8 mouse cellular contexts compared by ENCODE assay signal in genomic region chr17:34604061-34604508, GRCm38 (mm10). TPM values are rescaled to one million over a fixed set of nuclear protein-coding genes. Genes with fewer than 3 reads are reported as not detected.
DNase-seq lines count a peak whose midpoint lies in the region; ATAC-seq and TF ChIP-seq lines count a peak whose summit lies in the region.

TSS of gene Agpat1 (plus strand) at chr17:34604262.

- H3K27me3 ChIP-seq in limb, embryonic 13.5 days, result no peaks in the 10 kb centered on the region
- no peaks in the 10 kb centered on the region for H3K27me3 ChIP-seq in midbrain, embryonic 15.5 days (replicated peaks)

- peak within 1 kb of the TSS; percentile 98 for H3K4me2 ChIP-seq in limb, embryonic 13.5 days (replicated peaks)
- H3K4me2 ChIP-seq in midbrain, embryonic 15.5 days, result peak within 1 kb of the TSS; percentile 70

- H3K27ac ChIP-seq in embryonic fibroblast, embryonic 13.5 days (ENCODE audit: insufficient read depth, low read length), result peak within 1 kb of the TSS; percentile 84
- H3K27ac ChIP-seq in limb, embryonic 13.5 days, result peak within 1 kb of the TSS; percentile 87
- peak within 1 kb of the TSS; percentile 92 for H3K27ac ChIP-seq in midbrain, embryonic 15.5 days

- ATAC-seq in limb, embryonic 13.5 days (ENCODE audit: low FRiP score, low read depth), result peak; percentile 88
- ATAC-seq in midbrain, embryonic 15.5 days (replicated peaks), result peak; percentile 87

- peak within 1 kb of the TSS; percentile 84 for H3K4me3 ChIP-seq in embryonic fibroblast, embryonic 13.5 days (ENCODE audit: insufficient read depth, low read length)
- peak within 1 kb of the TSS; percentile 92 for H3K4me3 ChIP-seq in limb, embryonic 13.5 days
- peak within 1 kb of the TSS; percentile 86 for H3K4me3 ChIP-seq in midbrain, embryonic 15.5 days

- DNase-seq in 3T3-L1 (ENCODE audit: low read depth, low spot score), result peak; percentile 99
- peak; percentile 94 to 99 for DNase-seq in adrenal gland, postnatal 4 days (ENCODE audit: low spot score in 2 of 2)
- peak; percentile 99 for DNase-seq in heart, adult 9 months (ENCODE audit: low spot score in 2 of 2)
- DNase-seq in kidney, adult 9 months, result peak; percentile 99
- DNase-seq in spleen, adult 18-20 months, result peak; percentile 91 to 97

- H3K9ac ChIP-seq in limb, embryonic 13.5 days, result peak within 1 kb of the TSS; percentile 94
- peak within 1 kb of the TSS; percentile 94 for H3K9ac ChIP-seq in midbrain, embryonic 15.5 days

- peaks cover 31% of the 10 kb centered on the region for H3K36me3 ChIP-seq in limb, embryonic 13.5 days
- H3K36me3 ChIP-seq in midbrain, embryonic 15.5 days (replicated peaks), result peaks cover 11% of the 10 kb centered on the region; the same call in 1 of the 2 replicates

- H3K9me3 ChIP-seq in limb, embryonic 13.5 days, result no peaks in the 10 kb centered on the region
- no peaks in the 10 kb centered on the region for H3K9me3 ChIP-seq in midbrain, embryonic 15.5 days

- peak; percentile 92 for TF ChIP-seq POLR2A in embryonic fibroblast, embryonic 13.5 days (IDR thresholded peaks at IDR 0.05; ENCODE audit: low read depth, low read length)

- H3K4me1 ChIP-seq in embryonic fibroblast, embryonic 13.5 days (ENCODE audit: control insufficient read depth, insufficient read depth, low read length), result peaks cover 4% of the 10 kb centered on the region; the same call in 1 of the 2 replicates
- peaks cover 46% of the 10 kb centered on the region for H3K4me1 ChIP-seq in limb, embryonic 13.5 days
- peaks cover 51% of the 10 kb centered on the region for H3K4me1 ChIP-seq in midbrain, embryonic 15.5 days

- no peak for TF ChIP-seq CTCF in embryonic fibroblast, embryonic 13.5 days (IDR thresholded peaks at IDR 0.05; ENCODE audit: borderline replicate concordance, insufficient read depth, low read length)

- WGBS in limb, embryonic 13.5 days, result under 1% methylated on average over 33 of the region's 35 CpGs
- 0% methylated on average over 35 of the region's 35 CpGs for WGBS in midbrain, embryonic 15.5 days

RNA-seq across cellular contexts. Expression of gene Agpat1, which starts in this region (rescaled TPM):
- 10 to 100 TPM; 73.4 to 77.7 TPM for total RNA-seq in adrenal gland, postnatal 4 days (2021)
- 97.5 and 109 TPM in 2 replicates for polyA plus RNA-seq in embryonic fibroblast, embryonic 13.5 days (2011; ENCODE audit: insufficient read length, low read depth, missing spikeins)
- polyA plus RNA-seq in limb, embryonic 13.5 days (2015; fragmentation: Nextera tagmentation; extraction: Ambion mirVana), result 52.9 and 58.4 TPM in 2 replicates
- polyA plus RNA-seq in midbrain, embryonic 15.5 days (2015; fragmentation: Nextera tagmentation; extraction: Ambion mirVana), result 128 and 130 TPM in 2 replicates

Comparison
In these comparisons a context has a peak if more than half of its experiments do, and no peak if none do; other contexts are left out.
1. Peak in every context shown above with its lines: DNase-seq, ATAC-seq, H3K4me3 ChIP-seq and H3K27ac ChIP-seq.